Mouse (Mus musculus) spleen, adult 2 months (tissue): ENCODE results near the gene Sh3yl1. TPM values are rescaled to one million over a fixed set of nuclear protein-coding genes. Genes with fewer than 3 reads are reported as not detected.

Experiments
- DNase-seq, 2 experiments: peaks; one replicate each; pipeline versions ENCODE4 v3.0.0 to v3.0.0-alpha.2; 2012 to 2021; ENCODE audit warnings: low spot score in 2 of 2, low read depth in 1 of 2
- H3K27ac ChIP-seq: fragments of 200-500 bp; 2 replicates; pipeline ENCODE4 v1.5.1; 2012; ENCODE audit warnings: low read length, inconsistent platforms; ENCODE audit not compliant: insufficient read depth
- H3K27me3 ChIP-seq: fragments of 200-500 bp; 2 replicates; pipeline ENCODE4 v1.6.1; 2012; ENCODE audit warnings: mild to moderate bottlenecking, moderate library complexity, low read length, inconsistent platforms; ENCODE audit not compliant: control insufficient read depth, insufficient read depth
- H3K36me3 ChIP-seq: fragments of 200-500 bp; 2 replicates; pipeline ENCODE4 v1.6.1; 2012; ENCODE audit warnings: mild to moderate bottlenecking, low read length, inconsistent platforms; ENCODE audit not compliant: control insufficient read depth, insufficient read depth
- H3K4me1 ChIP-seq: fragments of 200-500 bp; 2 replicates; pipeline ENCODE4 v1.6.1; 2011; ENCODE audit warnings: inconsistent platforms; ENCODE audit not compliant: control insufficient read depth, insufficient read depth, insufficient read length
- H3K4me3 ChIP-seq: fragments of 200-500 bp; 2 replicates; pipeline ENCODE4 v1.5.1; 2011; ENCODE audit warnings: mild to moderate bottlenecking, inconsistent platforms; ENCODE audit not compliant: insufficient read depth, insufficient read length; ENCODE audit errors: extremely low read depth
- CTCF ChIP-seq: fragments of 200-500 bp; IDR thresholded peaks from 2 replicates; pipeline ENCODE4 v1.5.1; 2011; ENCODE audit warnings: mild to moderate bottlenecking, inconsistent platforms; ENCODE audit not compliant: insufficient read depth, insufficient read length, insufficient replicate concordance; ENCODE audit errors: extremely low read depth
- POLR2A ChIP-seq: fragments of 200-500 bp; IDR thresholded peaks from 2 replicates; pipeline ENCODE4 v1.6.1; 2011; ENCODE audit warnings: low read depth, low read length, inconsistent platforms
- WGBS: fragments of 180-500 bp; shearing (Covaris S2); methylation state at CpG from one replicate; pipeline ENCODE4 v1.1.7; 2018; 5-methylcytosine and 5-hydroxymethylcytosine counted together
- polyA plus RNA-seq: library from polyadenylated mRNA; depleted of rRNA; stranded (reverse); fragments of >200 nt; gene quantifications from 2 replicates; pipeline ENCODE4 v1.2.3, GENCODE M21; 2012; rRNA removed

Gene Sh3yl1
- polyA plus RNA-seq, result 1.3 and 1.8 TPM in 2 replicates

GRCm38 (mm10) chr12:30911261-30912047 lies at the start of gene Sh3yl1, which contains the start of gene Acp1:
Sh3yl1 (plus strand) TSS chr12:30911668.
Acp1 (minus strand) TSS chr12:30911589.
- Histone ChIP-seq H3K4me3 (peak within 1 kb of the TSS; percentile 88), H3K27ac (peak within 1 kb of the TSS; percentile 44; the same call in 1 of the 2 replicates), H3K4me1 (peaks cover 7% of the 10 kb centered on the region; the same call in 1 of the 2 replicates), H3K36me3 (no peaks in the 10 kb centered on the region), H3K27me3 (no peaks in the 10 kb centered on the region)
- DNase-seq, result peak; percentile 68 to 92
- no peak for TF ChIP-seq CTCF
- TF ChIP-seq POLR2A, result peak; percentile 31
- WGBS, result under 1% methylated on average over 52 of the region's 52 CpGs

GRCm38 (mm10) chr12:30864347-30864746 lies 47.1 kb upstream of the Sh3yl1 start:
- no peak overlapping the region for H3K4me3 ChIP-seq
- no peak for DNase-seq
- no peaks in the 10 kb centered on the region for H3K36me3 ChIP-seq
- H3K27ac ChIP-seq, result no peak overlapping the region
- no peak for TF ChIP-seq CTCF
- no peak for TF ChIP-seq POLR2A
- no peaks in the 10 kb centered on the region for H3K27me3 ChIP-seq
- 85% methylated on average over 2 of the region's 2 CpGs for WGBS
- H3K4me1 ChIP-seq, result no peaks in the 10 kb centered on the region

- H3K36me3 ChIP-seq, result no peaks in the 10 kb centered on the region
- H3K4me3 ChIP-seq, result no peak overlapping the region
- DNase-seq, result no peak
- no peaks in the 10 kb centered on the region for H3K4me1 ChIP-seq
- no peak for TF ChIP-seq CTCF
- no peak for TF ChIP-seq POLR2A
- WGBS, result 79% methylated on average over 4 of the region's 4 CpGs
- no peaks in the 10 kb centered on the region for H3K27me3 ChIP-seq
- no peak overlapping the region for H3K27ac ChIP-seq
Measured at GRCm38 (mm10) chr12:30865781-30866180, 45.7 kb upstream of the Sh3yl1 start.

DNA sequence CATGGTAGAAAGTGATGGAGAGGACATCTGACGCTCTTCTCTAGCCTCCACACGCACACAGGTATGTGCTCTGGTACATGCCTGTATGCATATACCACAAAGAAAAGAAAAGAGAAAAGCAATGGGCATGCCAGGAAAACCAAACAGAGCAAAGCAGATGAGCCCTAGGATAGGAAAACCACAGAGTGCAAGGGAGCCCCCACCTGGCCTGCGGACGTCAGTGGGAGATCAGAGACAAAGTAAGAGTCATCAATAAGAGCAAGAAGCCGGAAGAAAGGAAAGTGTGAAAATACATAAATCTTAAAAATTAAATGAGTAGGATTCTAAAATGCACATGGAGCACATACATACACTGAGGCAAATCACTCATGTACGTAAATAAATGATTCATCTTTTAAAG lies 32.0 kb upstream of the Sh3yl1 start:
- DNase-seq, result no peak
- Histone ChIP-seq H3K27me3 (peaks cover 5% of the 10 kb centered on the region), H3K27ac (no peak overlapping the region), H3K4me1 (no peaks in the 10 kb centered on the region), H3K36me3 (no peaks in the 10 kb centered on the region), H3K4me3 (no peak overlapping the region)
- TF ChIP-seq CTCF, result no peak
- no peak for TF ChIP-seq POLR2A
- 77% methylated on average over 6 of the region's 6 CpGs for WGBS

DNA sequence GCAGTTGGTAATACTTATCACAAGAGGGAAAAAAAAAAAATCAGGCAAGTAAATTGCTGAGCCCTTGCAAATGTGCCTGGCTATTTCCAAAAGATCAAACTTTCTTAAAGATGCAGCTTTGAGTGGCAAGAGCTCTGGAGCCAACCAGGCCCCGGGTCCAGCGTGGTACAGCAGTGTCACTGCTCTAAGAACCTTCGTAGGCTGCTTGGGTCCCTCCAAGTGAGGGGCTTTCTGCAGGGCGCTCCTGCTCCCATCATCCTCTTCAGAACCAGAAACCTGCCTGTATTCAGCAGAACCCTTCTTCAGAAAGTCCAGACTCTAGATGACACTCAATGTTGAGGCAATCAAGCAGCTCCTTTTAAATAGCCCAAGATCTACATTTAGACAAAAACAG lies 27.9 kb upstream of the Sh3yl1 start:
- WGBS, result 32% methylated on average over 4 of the region's 4 CpGs
- TF ChIP-seq CTCF (no peak), POLR2A (no peak)
- DNase-seq, result no peak
- no peaks in the 10 kb centered on the region for H3K4me1 ChIP-seq
- H3K4me3 ChIP-seq, result no peak overlapping the region
- H3K27me3 ChIP-seq, result peaks cover 12% of the 10 kb centered on the region
- no peak overlapping the region for H3K27ac ChIP-seq
- no peaks in the 10 kb centered on the region for H3K36me3 ChIP-seq

GRCm38 (mm10) chr12:30883986-30884621 lies 27.4 kb upstream of the Sh3yl1 start, which contains the start of gene Alkal2:
Alkal2 (plus strand) TSS chr12:30884322.
- H3K36me3 ChIP-seq, result no peaks in the 10 kb centered on the region
- peaks cover 12% of the 10 kb centered on the region for H3K27me3 ChIP-seq
- TF ChIP-seq CTCF, result no peak
- no peak for TF ChIP-seq POLR2A
- no peak within 1 kb of the TSS for H3K27ac ChIP-seq
- no peak for DNase-seq
- H3K4me3 ChIP-seq, result no peak within 1 kb of the TSS
- no peaks in the 10 kb centered on the region for H3K4me1 ChIP-seq
- 2% methylated on average over 58 of the region's 58 CpGs for WGBS
